Mouse (Mus musculus) activated CD4-positive, CD25-positive, alpha-beta regulatory T cell, adult 9 weeks (primary cell): ENCODE data around the gene Vmn1r8. TPM values are rescaled to one million over a fixed set of nuclear protein-coding genes. Genes with fewer than 3 reads are reported as not detected.

Experiments
- polyA plus RNA-seq: library from polyadenylated mRNA; unstranded; fragments of 100-300 nt; shearing (Covaris generic); gene quantifications from one replicate; pipeline ENCODE4 v1.2.1, GENCODE M21; 2017

The Vmn1r8 gene
- polyA plus RNA-seq: not detected

DNA sequence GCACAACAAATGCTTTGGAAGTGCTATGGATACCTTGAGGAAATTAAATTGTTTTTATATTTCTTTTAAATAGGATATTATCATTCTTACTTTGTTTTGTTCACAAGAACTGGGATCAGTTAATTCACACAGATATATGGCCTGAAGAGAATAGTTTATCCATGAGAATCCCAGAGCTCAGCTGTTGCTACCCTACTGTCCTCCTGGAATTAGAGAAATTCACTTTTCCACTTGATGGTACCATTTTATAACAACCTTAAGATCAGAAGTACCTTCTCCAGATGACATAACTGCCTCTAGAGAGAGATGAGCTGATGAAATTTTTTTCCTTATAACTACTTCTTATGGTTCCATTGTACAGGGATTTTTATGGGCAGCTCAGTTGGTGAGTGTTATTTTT lies at the start of gene Vmn1r8:
Vmn1r8 (plus strand) TSS at position 301 of the 400 bp plus-strand sequence.

DNA sequence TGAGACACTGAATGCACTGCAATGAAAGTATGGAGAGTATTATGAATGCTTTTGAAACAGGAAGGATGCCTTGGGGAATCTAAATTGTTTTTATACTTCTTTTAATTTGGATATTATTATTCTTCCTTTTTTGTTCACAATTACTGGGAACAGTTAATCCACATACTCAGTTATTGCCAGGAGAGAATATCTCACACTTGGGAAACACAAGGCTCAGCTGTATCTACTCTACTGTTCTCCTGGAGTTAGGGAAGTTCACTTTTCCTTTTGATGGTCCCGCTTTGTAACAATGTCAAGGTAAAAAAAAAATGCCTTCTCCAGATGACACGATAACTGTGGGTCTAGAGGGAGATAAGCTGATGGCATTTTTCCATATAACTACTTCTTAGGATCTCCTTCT lies 35.1 kb upstream of the Vmn1r8 start, which contains the start of gene Vmn1r6:
Vmn1r6 (plus strand) TSS at position 301 of the 400 bp plus-strand sequence.

DNA sequence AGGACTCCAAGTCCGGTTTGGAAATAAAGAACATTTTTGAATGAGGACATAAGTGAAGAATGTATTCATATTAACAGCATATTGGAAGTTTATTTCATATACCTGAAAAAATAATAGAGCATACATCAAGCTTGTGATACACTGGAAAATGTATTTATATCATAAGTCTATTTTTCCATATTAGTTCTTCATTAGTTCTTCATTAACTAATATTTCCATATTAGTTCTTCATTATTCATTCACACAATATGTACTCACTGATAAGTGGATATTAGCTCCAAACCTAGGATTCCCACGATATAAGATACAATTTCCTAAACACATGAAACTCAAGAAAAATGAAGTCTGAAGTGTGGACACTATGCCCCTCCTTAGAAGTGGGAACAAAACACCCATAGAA lies 6.9 kb upstream of the Vmn1r8 start, which contains the start of gene Vmn1r7:
Vmn1r7 (minus strand) TSS at position 101 of the 400 bp plus-strand sequence.

DNA sequence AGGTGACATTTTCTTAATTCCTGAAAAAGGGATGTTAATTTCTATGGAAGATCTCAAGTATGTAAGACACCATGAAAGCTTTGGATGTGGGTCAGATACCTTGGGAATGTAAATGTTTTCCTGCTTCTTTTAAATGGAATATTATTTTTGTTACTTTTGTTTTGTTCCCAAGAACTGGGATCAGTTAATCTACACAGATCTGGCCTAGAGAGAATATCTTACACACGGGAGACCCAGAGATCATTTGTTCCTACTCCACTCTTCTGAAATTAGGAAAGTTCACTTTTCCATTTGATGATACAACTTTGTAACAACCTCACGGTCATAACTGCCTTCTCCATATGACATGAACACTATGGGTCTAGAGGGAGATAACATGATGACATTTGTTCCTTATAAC lies 34.4 kb downstream of the Vmn1r8 start, which contains the start of gene Vmn1r9:
Vmn1r9 (plus strand) TSS at position 301 of the 400 bp plus-strand sequence.

Other genes starting within 250 kb of the Vmn1r8 start
- 22.1 TPM for gene Kbtbd2, start 234.5 kb upstream of the Vmn1r8 start, polyA plus RNA-seq
- gene Fkbp9, start 200.2 kb upstream of the Vmn1r8 start, polyA plus RNA-seq: not detected
- 51.7 TPM for gene Nt5c3, start 108.4 kb upstream of the Vmn1r8 start, polyA plus RNA-seq
- not detected for gene Vmn1r4, start 108.3 kb upstream of the Vmn1r8 start, polyA plus RNA-seq
- not detected for gene Vmn1r5, start 62.0 kb upstream of the Vmn1r8 start, polyA plus RNA-seq
- 0.04 TPM for gene Vmn1r6, start 35.0 kb upstream of the Vmn1r8 start, polyA plus RNA-seq
- gene Vmn1r7, start 7.0 kb upstream of the Vmn1r8 start, polyA plus RNA-seq: not detected
- not detected for gene Vmn1r9, start 34.5 kb downstream of the Vmn1r8 start, polyA plus RNA-seq
- gene Vmn1r10, start 77.2 kb downstream of the Vmn1r8 start, polyA plus RNA-seq: not detected
- gene Vmn1r11, start 101.2 kb downstream of the Vmn1r8 start, polyA plus RNA-seq: not detected
- not detected for gene Vmn1r12, start 124.6 kb downstream of the Vmn1r8 start, polyA plus RNA-seq
- gene Vmn1r13, start 171.0 kb downstream of the Vmn1r8 start, polyA plus RNA-seq: 0.24 TPM
- not detected for gene Vmn1r14, start 199.4 kb downstream of the Vmn1r8 start, polyA plus RNA-seq
- not detected for gene Vmn1r15, start 225.7 kb downstream of the Vmn1r8 start, polyA plus RNA-seq